Mouse (Mus musculus): ENCODE measurements around the gene Sec24a.
"Not testable (repeated sequence)": the region's sequence is repeated elsewhere in the genome, so short reads cannot be mapped to it uniquely, and the experiment has no call there.

The Sec24a gene

DNA sequence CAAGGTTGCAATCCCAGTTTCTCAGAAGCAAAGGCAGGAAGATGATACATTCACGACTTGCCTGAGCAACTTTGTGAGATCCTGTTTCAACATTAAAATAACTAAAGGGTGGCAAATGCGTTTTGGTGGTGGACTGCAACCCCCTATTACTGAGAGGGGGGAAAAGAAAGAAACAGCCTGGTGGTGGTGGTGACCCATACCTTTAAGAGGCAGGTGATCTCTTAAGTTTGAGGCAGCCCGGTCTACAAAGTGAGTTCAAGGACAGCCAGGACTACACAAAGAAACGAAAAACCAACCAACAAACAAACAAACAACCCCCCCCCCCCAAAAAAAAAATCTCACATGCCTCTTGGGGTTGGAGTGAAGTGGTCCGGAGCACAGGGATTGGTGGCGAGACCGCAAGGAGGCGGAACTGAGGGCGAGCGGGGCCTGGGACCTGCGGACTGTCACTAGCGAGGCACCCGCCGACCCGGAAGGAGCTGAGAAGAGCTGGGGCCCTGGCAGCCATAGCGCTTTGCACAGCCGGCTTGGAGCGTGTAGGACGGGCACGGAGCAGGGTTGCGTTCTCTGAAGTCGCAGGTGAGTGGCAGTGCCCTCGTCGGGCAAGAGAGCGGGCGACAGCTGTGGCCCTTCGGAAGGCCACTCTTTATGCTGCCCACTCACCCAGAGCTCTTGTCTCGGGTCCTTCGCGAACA lies at the start of gene Sec24a, which contains the start of gene Sar1b:
Gene Sec24a (minus strand): TSS at position 422 of the 695 bp plus-strand sequence.
Gene Sar1b (plus strand): TSS at position 475 of the 695 bp plus-strand sequence.
- DNase-seq (ENCODE audit: low read depth): peak; percentile 68

DNA sequence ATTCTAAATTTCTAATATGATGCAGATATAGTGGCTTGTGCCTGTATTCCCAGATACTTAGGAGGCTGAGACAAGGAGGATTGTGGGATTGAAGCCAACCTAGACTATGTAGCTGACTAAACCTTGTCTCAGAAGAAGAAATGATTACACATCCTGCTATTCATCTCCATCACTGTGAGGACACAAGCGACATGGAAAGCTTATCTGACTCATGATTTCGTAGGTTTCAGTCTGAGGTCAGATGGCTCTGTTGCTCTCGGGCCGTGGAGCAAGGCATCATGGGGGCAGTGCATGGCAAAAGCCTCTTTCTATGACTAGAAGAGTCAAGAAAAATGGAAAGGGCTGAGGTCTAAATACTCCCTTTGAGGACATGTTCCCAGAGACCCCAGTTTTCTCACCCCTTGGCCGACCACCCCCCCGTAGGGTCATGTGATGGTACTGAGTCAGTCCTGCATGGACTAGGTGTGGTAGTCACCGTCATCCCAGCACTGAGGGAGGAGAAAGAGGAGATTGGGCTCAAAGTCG lies 48.6 kb upstream of the Sec24a start:
- DNase-seq (ENCODE audit: low read depth): no peak

DNA sequence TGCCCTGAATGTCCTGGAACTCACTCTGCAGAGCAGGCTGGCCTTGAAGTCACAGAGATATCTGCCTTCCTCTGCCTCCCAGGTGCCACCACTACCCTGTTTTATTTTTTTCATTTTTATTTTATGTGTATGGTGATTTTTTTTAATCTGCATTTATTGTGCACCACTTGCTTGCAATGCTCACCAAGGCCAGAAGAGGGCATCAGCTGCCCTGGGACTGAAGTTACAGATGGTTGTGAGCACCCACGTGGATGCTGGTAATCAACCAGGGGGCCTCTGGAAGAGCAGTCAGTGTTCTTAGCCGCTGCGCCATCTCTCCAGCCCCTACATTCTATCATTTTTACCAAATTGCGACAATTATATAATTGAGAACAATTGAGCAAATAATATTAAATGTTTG lies 47.8 kb upstream of the Sec24a start:
- no peak for DNase-seq (ENCODE audit: low read depth)

DNA sequence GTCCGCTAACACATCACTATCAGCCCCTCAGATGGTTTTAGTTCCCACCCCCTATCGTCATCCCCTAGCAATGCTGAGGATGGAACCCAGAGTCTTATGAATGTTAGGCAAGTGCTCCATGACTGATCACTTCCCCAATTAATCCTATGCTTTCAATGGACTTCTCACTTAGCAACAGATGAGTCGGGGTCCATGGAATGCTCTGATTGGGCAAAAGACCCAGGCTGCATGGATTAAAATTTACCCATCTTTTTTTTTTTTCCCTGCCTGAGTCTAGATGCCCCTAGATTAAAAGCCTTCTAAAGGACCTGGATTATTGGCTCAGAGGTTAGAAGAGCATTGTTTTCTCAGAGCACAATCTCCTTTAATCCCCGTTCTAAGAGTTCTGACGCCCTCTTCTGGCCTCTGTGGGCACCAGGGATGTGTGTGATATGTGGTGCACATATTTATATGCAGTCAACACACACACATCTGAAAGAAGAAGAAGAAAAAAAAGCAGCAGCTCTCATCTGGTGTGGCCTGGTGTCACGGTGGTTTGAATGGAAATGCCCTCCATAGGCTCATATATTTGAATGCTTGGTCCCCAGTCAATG lies 46.3 kb upstream of the Sec24a start:
- peak; percentile 56 for DNase-seq (ENCODE audit: low read depth)

DNA sequence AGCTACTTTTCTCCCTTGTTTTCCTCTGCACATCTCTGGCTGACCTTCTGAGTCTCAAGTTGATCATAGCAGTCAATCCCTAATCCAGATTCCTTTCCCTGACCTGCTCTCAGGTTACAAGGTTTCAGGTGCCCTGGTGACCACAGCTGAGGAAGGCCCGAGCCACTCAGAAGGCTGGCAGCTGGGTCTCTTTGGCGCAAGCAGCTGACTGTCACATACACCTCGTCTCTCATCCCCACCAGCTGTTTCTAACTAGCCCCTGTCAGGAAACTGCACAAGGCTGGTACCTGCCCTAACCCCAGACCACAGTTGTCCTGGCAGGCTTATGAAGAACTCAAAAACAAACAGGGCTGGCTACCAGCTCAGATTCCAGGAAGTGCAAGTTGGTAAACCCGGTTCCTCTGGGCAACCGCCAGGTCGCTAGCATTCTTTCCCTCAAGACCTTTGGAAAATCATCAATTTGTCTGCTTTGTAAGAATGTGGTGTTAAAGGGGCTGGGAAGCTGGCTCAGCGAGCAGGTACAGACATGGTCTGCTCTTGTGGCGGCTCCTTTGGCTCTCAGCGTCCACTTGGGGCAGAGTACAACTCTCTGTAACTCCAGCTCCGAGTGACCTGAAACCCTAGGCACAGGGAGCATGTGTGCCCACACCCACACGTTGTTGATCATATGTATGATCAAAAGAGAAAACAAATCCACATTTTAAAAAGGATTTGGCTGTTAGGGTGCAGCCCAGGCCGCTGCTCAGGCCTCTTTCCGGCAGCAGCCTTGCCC lies 43.9 kb upstream of the Sec24a start:
- DNase-seq (ENCODE audit: low read depth): no peak

DNA sequence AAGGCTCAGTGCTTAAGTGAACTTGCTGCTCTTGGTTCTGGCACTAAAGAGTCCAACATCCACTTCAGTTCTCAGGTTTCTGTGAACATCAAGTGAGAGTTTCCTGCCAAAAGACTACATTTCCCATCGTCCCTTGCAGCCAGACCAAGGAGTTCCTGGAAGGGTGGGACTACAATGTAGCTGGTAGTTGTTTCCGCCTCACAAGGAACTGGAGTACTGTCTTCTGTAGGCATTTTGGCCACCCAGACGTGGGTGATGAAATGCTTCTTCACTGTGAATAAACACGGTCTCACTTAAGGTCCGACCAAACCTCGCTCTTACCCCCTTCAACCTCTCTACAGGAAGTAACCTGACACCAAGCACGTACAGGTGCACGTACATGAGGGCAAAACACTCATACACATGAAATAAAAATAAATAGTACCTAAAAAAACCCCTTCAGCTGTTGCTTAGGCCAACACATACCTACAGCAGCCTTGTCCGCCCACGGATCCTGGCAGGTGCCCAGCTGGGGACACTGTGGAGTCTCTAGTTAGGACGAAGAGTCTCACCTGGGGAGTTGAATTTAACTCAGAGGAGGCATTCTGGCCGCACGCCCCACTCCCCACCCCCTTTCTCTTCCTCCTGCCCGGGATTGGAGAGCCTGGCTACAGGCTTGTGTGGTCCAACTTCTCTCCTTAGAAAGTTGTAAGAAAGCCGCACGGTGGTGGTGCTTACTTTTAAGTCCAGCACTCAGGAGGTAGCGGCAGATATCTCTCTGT lies 42.0 kb upstream of the Sec24a start:
- DNase-seq (ENCODE audit: low read depth): no peak

DNA sequence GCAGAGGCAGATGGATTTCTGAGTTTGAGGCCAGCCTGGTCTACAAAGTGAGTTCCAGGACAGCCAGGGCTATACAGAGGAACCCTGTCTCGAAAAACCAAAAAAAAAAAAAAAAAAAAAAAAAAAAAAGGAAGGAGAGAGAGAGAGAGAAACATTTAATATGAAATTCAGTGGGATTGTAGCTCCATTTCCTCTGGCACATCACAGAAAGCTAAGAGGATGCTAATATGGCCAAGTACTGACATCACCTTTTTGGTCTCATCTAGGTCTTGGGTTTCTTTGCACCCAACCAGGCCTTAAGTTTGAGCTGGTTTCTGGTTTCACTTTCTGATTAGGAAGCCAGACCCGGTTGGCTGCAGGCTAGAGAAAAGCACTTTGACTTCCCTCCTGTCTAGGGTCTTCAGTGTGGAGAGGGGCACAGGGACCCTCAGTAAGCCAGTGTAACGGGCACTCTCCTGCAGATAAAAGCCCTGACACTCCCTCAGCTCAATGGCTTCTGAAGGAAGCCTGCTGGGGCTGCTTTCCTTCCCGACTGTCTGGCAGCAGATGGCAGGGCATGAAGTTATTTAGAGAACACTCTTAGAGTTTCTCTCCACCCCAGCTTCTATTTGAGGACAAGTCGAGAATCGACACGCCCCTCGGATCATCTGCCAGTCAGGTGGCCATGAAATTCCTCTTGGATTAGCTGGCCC lies 37.3 kb upstream of the Sec24a start:
- no peak for DNase-seq (ENCODE audit: low read depth)

DNA sequence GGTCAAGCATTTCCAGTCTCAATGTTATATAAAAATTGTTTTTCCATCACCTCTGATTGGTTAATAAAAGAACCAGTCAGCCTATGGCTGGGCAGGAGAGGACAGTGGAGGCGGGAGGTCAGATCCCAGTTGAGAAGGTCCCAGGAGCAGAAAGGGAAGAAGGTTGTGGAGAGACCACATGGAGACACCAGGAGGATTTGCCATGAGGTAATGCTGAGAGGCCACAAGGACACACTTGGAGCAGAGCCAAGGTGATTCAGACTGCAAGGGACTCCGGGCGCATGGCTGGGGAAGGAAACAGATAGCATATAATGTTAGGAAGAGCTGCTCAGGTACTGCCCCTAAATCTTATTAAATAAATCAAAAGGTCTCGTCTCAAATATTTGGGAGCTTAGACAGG lies 32.8 kb upstream of the Sec24a start:
- no peak for DNase-seq (ENCODE audit: low read depth)

DNA sequence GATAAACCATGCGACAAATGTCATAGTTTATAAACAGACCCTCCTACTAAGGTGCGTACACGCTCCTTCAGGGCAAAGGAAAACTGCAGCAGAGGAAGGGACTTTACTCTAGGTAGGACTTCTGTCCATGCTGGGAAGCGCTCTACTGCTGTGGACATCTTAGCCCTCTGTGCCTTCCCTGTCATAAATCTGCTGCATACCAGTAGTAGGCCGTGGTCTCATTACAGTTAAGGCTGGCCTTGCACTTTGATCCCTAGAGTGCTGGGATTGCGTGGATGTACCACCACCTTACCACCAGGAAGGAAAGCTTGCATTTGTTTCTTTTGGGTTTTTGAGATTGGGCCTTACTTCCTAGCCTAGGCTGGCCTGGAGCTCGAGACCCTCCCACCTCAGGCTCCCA lies 27.2 kb upstream of the Sec24a start:
- DNase-seq (ENCODE audit: low read depth): no peak

DNA sequence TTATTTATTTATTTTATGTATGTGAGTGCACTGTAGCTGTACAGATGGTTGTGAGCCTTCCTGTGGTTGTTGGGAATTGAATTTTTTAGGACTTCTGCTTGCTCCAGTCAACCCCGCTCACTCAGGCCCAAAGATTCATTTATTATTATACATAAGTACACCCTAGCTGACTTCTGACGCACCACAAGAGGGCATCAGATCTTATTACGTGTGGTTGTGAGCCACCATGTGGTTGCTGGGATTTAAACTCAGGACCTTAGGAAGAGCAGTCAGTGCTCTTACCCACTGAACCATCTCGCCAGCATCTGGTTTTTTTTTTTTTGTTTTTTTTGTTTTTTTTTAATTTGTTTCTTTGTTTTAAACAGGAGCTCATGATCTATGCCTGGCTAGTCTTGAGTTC lies 26.3 kb upstream of the Sec24a start:
- not testable (repeated sequence) for DNase-seq (ENCODE audit: low read depth)

DNA sequence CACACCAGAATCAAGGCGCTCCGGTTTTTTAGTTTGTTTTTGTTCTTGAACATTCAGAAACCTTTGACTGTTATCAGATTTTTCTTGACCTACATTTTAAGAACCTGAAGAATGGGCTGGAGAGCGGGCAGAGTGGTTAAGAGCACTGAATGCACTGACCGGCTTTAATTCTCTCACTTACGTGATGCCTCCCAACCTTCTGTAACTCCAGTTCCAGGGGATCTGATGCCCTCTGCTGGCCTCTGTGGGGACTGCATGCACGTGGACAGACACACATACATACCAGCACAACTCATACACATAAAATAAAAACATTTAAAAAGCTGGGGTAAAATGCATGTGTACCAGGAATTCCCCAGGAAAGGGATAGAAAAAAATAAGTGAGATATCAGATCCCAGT lies 22.5 kb upstream of the Sec24a start:
- DNase-seq (ENCODE audit: low read depth): peak; percentile 51

DNA sequence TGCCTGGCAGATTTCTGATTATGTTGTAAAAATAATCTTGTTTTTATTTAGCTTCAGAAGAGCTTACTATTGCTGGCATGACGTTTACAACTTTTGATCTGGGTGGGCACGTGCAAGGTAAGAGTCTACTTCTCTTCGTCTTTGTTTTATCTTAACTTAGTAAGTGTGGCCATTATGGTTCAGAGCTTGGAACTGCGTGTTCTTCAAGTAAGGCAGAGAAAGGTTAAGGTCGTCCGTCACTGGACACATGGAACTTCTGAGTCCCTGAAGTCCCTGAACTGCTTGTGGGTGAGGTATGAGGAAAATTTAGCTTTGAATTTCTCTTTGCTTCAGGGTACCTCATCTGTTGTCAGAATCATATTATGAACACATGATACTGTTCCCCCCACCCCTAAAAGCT lies 19.3 kb upstream of the Sec24a start:
- no peak for DNase-seq (ENCODE audit: low read depth)

DNA sequence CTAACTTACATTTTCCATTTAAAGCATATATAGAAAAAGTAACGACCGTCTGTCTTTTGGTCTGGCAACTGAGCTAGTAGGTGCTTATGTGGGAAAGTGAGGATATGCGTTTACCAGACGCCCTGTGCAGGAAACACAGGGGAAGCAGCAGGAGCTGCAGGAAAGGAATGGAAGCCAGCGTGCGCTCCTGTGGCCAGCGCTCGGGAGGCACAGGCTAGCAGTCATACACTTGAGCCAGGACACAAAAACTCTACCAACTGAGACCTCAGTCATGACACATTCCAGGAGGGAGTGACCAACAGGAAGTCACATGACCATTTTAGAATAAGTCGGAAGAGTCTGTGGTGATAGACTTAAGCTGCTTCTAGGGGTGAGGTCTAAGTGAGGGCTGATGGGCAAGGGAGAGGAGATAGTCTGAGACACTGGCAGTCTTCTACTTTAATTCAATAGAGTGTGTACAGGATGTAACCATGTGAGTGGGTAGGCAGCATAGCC lies 17.4 kb upstream of the Sec24a start:
- DNase-seq (ENCODE audit: low read depth): no peak

DNA sequence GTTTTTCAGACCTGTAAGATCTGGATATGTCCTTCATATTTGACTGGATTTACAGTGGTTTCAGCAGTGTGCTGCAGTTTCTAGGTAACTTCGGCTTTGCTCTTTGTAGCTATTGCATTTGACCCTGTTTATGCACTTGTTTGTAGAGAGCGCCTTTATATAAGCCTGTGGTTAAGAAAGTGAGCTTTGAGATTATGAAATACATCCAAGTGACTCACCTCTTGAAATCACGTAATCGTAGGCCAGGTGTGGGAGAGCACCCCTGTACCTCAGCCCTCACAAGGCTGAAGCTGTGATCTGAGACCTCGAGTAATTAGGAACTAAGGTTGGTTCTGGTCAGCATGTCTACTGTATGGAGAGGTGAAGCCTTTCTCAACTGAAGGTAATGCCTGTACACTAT lies 14.0 kb upstream of the Sec24a start:
- DNase-seq (ENCODE audit: low read depth): no peak

DNA sequence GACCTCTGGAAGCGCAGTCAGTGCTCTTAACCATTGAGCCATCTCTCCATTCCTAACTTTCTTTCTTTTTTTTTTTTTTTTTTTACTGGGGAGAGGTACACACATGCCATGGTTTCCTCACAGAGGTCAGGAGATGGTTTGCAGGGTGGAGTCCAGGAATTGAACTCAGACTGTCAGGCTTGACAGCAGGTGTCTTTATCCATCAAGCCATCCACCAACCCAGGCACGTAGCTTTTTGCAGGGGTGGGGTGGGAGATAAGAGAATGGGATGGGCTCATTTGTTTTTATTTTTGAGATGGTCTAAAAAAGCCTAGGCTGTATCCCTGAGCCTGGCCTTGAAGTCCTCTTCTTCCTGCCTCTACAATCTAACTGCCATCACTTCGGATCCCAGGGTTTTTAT lies 12.1 kb upstream of the Sec24a start:
- no peak for DNase-seq (ENCODE audit: low read depth)

DNA sequence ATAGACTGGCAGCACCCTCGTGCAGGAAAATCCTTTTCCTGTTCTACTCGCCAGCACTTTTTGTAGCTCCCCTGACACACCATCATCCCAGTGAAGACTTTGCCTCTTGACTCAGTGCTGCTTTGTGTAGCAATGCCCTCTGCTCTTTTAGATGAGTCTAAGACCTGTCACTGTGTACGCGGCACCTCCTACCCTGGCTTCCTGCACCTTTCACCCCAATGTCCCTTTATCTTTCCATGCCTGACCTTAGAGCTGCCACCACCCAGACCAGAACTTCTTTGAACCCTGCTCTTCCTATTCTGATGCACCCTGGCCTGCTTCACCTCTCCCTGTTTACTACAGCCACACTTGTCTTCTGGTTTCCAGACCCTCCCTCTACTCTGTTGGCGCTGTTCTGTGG lies 4.9 kb upstream of the Sec24a start:
- DNase-seq (ENCODE audit: low read depth): no peak

DNA sequence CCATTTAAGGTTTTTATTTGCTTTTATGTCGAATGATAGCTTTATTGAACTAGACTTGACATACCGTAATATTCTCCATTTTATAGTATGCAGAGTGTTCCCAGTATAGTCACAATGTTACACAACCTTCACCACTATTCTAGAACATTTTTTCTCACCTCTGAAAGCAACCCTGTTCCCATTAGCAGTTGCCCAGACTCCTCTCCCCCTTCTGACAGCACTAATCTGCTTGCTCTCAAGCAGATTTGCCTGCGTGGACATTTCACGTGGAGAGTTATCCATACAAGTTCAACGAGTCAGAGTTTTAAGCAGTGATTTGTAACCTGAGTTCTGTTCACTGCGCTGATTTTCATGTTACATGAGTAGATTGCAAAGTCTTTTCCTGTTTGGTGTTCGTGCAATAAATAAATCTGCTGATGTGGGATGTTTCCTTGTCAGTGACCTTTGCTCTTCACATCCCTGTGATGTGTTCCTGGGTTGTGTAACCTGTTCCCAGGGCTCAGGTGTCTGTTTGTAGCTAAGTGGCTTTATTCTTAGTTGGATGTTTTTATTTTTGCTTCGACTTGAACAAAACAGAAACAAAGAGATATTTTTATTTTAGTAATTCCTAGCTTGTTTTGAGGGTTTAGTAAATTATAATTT lies 4.3 kb upstream of the Sec24a start:
- no peak for DNase-seq (ENCODE audit: low read depth)

DNA sequence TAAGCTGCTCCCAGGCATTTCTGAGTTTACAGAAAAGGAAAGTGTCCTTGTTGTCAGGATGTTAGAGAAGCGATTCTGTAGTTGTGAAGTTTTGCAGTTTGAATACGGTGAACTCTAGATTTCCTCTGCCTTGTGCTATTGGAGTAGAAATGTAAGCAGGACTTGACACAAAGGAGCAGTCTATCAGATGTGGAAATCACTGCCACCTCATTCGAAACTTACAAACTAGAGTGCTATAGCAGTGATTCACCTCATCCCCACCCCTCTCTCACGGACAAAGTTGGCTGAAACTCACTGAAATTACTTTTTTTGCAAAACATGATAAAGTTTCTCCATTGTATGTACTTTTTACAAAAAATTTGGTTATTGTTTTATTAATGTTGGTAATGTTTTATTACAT lies 1.4 kb upstream of the Sec24a start:
- no peak for DNase-seq (ENCODE audit: low read depth)

DNA sequence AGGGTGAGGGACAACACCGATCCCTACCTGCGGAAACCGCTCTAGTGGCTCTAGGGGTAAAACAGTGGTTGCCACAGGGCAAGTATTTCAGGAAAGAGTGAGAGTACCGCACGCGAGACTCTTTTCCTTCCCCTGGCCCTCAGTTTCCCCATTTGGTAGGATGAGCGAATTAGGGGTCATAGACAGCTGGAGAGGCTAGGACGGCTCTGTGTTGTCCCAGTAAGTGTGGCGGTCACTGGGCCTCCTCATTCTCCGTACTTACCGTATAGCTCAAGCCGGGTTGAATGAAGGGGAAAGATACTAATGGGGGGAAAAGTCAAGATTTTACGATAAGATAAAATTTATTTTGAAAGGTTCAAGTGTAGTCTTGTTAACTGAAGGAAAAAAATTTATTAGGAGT lies 521 bp upstream of the Sec24a start:
- no peak for DNase-seq (ENCODE audit: low read depth)

DNA sequence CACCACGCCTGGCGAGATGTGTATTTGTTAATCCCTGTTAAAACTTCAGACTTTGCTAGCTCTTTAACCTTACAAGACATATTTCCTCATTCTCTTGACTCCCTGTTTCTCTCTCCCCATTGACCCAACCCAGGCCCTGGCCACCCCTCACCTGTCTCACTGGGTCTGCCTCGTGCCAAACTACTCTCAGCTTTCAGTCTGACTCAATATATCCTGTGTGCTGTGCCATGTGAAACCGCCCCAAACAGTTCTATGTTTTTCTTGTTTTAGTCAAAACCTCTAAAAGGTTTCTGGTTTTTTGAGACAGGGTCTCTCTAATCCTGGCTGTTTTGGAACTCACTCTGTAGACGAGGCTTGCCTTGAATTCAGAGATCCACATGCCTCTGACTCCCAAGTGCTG lies 2.2 kb downstream of the Sec24a start:
- DNase-seq (ENCODE audit: low read depth): no peak
